Mouse (Mus musculus) stomach, embryonic 14.5 days (tissue): ENCODE results near the gene Ddx19b. TPM values are rescaled to one million over a fixed set of nuclear protein-coding genes. Genes with fewer than 3 reads are reported as not detected.

Experiments
- ATAC-seq: fragments of 200-750 bp; cut with Nextera tagmentation; 2 replicates; pipeline ENCODE4 v1.8.0; 2017; ENCODE audit warnings: low read depth, moderate TSS enrichment; ENCODE audit not compliant: insufficient number of reproducible peaks, insufficient read depth, low FRiP score
- H3K27ac ChIP-seq: fragments of 300-500 bp; sonication (generic); 2 replicates; pipeline ENCODE4 v1.5.1; 2014; ENCODE audit warnings: mild to moderate bottlenecking, low read length, moderate library complexity, mixed read lengths
- H3K27me3 ChIP-seq: fragments of 300-500 bp; sonication (generic); 2 replicates; pipeline ENCODE4 v1.6.1; 2014; ENCODE audit warnings: low read length, control low read depth, mixed read lengths; ENCODE audit not compliant: control insufficient read depth, insufficient read depth
- H3K36me3 ChIP-seq: fragments of 300-500 bp; sonication (generic); 2 replicates; pipeline ENCODE4 v1.6.1; 2014; ENCODE audit warnings: mild to moderate bottlenecking, control low read depth, low read length, moderate library complexity, mixed read lengths; ENCODE audit not compliant: control insufficient read depth, insufficient read depth
- H3K4me1 ChIP-seq: fragments of 300-500 bp; sonication (generic); 2 replicates; pipeline ENCODE4 v1.6.1; 2014; ENCODE audit warnings: low read length, control low read depth, mixed read lengths; ENCODE audit not compliant: control insufficient read depth, insufficient read depth
- H3K4me2 ChIP-seq: fragments of 300-500 bp; sonication (generic); replicated peaks from 2 replicates; pipeline ENCODE4 v1.6.1; 2014; ENCODE audit warnings: low read depth, low read length, control low read depth
- H3K4me3 ChIP-seq: fragments of 300-500 bp; sonication (generic); 2 replicates; pipeline ENCODE4 v1.5.1; 2014; ENCODE audit warnings: low read depth, low read length, control low read depth
- H3K9ac ChIP-seq: fragments of 300-500 bp; sonication (generic); replicated peaks from 2 replicates; pipeline ENCODE4 v1.6.1; 2014; ENCODE audit warnings: low read depth, mild to moderate bottlenecking, control low read depth, low read length, moderate library complexity, mixed read lengths
- H3K9me3 ChIP-seq: fragments of 300-500 bp; sonication (generic); 2 replicates; pipeline ENCODE4 v1.6.1; 2016; ENCODE audit warnings: low read depth, low read length, control low read depth; ENCODE audit not compliant: control insufficient read depth
- WGBS: fragments of 180-500 bp; shearing (Covaris S2); extraction: QIAGEN DNeasy Blood & Tissue Kit; methylation state at CpG from one replicate; pipeline ENCODE4 v1.1.7; 2014; 5-methylcytosine and 5-hydroxymethylcytosine counted together
- polyA plus RNA-seq: library from polyadenylated mRNA; unstranded; fragments of >200 nt; fragmentation: Nextera tagmentation; extraction: Ambion mirVana; gene quantifications from 2 replicates; pipeline ENCODE4 v1.2.1, GENCODE M21; 2014

Gene Ddx19b
- polyA plus RNA-seq, 1 experiment from 2014 or later, result 7.7 TPM

- no peaks in the 10 kb centered on the region for H3K9me3 ChIP-seq
- H3K36me3 ChIP-seq, result peaks cover 3% of the 10 kb centered on the region; the same call in 1 of the 2 replicates
- H3K27ac ChIP-seq, result peak overlapping the region; percentile 33; the same call in 1 of the 2 replicates
- peak; percentile 92 for ATAC-seq
- H3K4me1 ChIP-seq, result peaks cover 10% of the 10 kb centered on the region; the same call in 1 of the 2 replicates
- under 1% methylated on average over 27 of the region's 27 CpGs for WGBS
- H3K27me3 ChIP-seq, result no peaks in the 10 kb centered on the region
- peak overlapping the region; percentile 40; the same call in 1 of the 2 replicates for H3K9ac ChIP-seq
- peak overlapping the region; percentile 68 for H3K4me3 ChIP-seq
- peak overlapping the region; percentile 85 for H3K4me2 ChIP-seq
Measured at GRCm38 (mm10) chr8:111062072-111062757, 30.7 kb upstream of the Ddx19b start.

- 1% methylated on average over 14 of the region's 14 CpGs for WGBS
Measured at GRCm38 (mm10) chr8:111061688-111062071, 30.1 kb upstream of the Ddx19b start.

GRCm38 (mm10) chr8:111058946-111059572 lies 27.5 kb upstream of the Ddx19b start:
- WGBS, result 78% methylated on average over 2 of the region's 2 CpGs
- Histone ChIP-seq H3K4me1 (peaks cover 13% of the 10 kb centered on the region; the same call in 1 of the 2 replicates), H3K9me3 (no peaks in the 10 kb centered on the region), H3K4me3 (no peak overlapping the region), H3K27me3 (no peaks in the 10 kb centered on the region), H3K4me2 (no peak overlapping the region), H3K36me3 (peaks cover 15% of the 10 kb centered on the region), H3K27ac (no peak overlapping the region), H3K9ac (no peak overlapping the region)
- no peak for ATAC-seq

More at GRCm38 (mm10) chr8:111061688-111062071, 30.1 kb upstream of the Ddx19b start:
- Histone ChIP-seq H3K4me2 (peak overlapping the region; percentile 85), H3K9ac (peak overlapping the region; percentile 40; the same call in 1 of the 2 replicates), H3K27me3 (no peaks in the 10 kb centered on the region), H3K36me3 (peaks cover 3% of the 10 kb centered on the region; the same call in 1 of the 2 replicates), H3K27ac (no peak overlapping the region), H3K4me3 (peak overlapping the region; percentile 68), H3K9me3 (no peaks in the 10 kb centered on the region), H3K4me1 (peaks cover 13% of the 10 kb centered on the region; the same call in 1 of the 2 replicates)
- ATAC-seq, result no peak

GRCm38 (mm10) chr8:111056691-111057293 lies 25.2 kb upstream of the Ddx19b start:
- peaks cover 38% of the 10 kb centered on the region for H3K36me3 ChIP-seq
- under 1% methylated on average over 56 of the region's 63 CpGs for WGBS
- ATAC-seq, result peak; percentile 65

GRCm38 (mm10) chr8:111056158-111056663 lies 24.7 kb upstream of the Ddx19b start, which contains the start of gene Exosc6:
Gene Exosc6, plus strand, starts transcription at chr8:111056339.
- Histone ChIP-seq H3K9ac (peak within 1 kb of the TSS; percentile 95), H3K27me3 (no peaks in the 10 kb centered on the region), H3K27ac (peak within 1 kb of the TSS; percentile 88), H3K4me1 (peaks cover 9% of the 10 kb centered on the region; the same call in 1 of the 2 replicates), H3K36me3 (peaks cover 41% of the 10 kb centered on the region), H3K4me2 (peak within 1 kb of the TSS; percentile 97), H3K4me3 (peak within 1 kb of the TSS; percentile 95), H3K9me3 (no peaks in the 10 kb centered on the region)
- under 1% methylated on average over 65 of the region's 68 CpGs for WGBS
- ATAC-seq, result peak; percentile 89

More at GRCm38 (mm10) chr8:111056691-111057293, 25.2 kb upstream of the Ddx19b start:
- Histone ChIP-seq H3K9me3 (no peaks in the 10 kb centered on the region), H3K9ac (peak overlapping the region; percentile 95), H3K27me3 (no peaks in the 10 kb centered on the region), H3K27ac (peak overlapping the region; percentile 88), H3K4me2 (peak overlapping the region; percentile 97), H3K4me1 (peaks cover 13% of the 10 kb centered on the region; the same call in 1 of the 2 replicates), H3K4me3 (peak overlapping the region; percentile 95)

GRCm38 (mm10) chr8:111055661-111056060 lies 24.1 kb upstream of the Ddx19b start:
- no peaks in the 10 kb centered on the region for H3K9me3 ChIP-seq
- H3K27me3 ChIP-seq, result no peaks in the 10 kb centered on the region
- WGBS, result 63% methylated on average over 2 of the region's 2 CpGs
- H3K4me3 ChIP-seq, result no peak overlapping the region
- no peak overlapping the region for H3K27ac ChIP-seq
- peaks cover 45% of the 10 kb centered on the region for H3K36me3 ChIP-seq
- peaks cover 8% of the 10 kb centered on the region; the same call in 1 of the 2 replicates for H3K4me1 ChIP-seq
- no peak overlapping the region for H3K9ac ChIP-seq
- no peak for ATAC-seq
- H3K4me2 ChIP-seq, result no peak overlapping the region

- Histone ChIP-seq H3K4me3 (no peak overlapping the region), H3K36me3 (peaks cover 50% of the 10 kb centered on the region), H3K27ac (no peak overlapping the region), H3K9me3 (no peaks in the 10 kb centered on the region), H3K9ac (no peak overlapping the region), H3K4me1 (peaks cover 8% of the 10 kb centered on the region; the same call in 1 of the 2 replicates), H3K4me2 (no peak overlapping the region), H3K27me3 (no peaks in the 10 kb centered on the region)
- WGBS, result 90% methylated on average over 17 of the region's 17 CpGs
- ATAC-seq, result no peak
Measured at GRCm38 (mm10) chr8:111055031-111055634, 23.6 kb upstream of the Ddx19b start.
